Mouse (Mus musculus) heart, embryonic 15.5 days (tissue): Measurements from ENCODE around the gene Dennd5a. TPM values are rescaled to one million over a fixed set of nuclear protein-coding genes. Genes with fewer than 3 reads are reported as not detected.

Source experiments
- ATAC-seq: fragments of 200-750 bp; cut with Nextera tagmentation; replicated peaks from 2 replicates; pipeline ENCODE4 v1.8.0; 2017; ENCODE audit warnings: low read depth, moderate TSS enrichment; ENCODE audit not compliant: insufficient number of reproducible peaks, insufficient read depth, low FRiP score
- H3K27ac ChIP-seq: fragments of 300-500 bp; sonication (generic); 2 replicates; pipeline ENCODE4 v1.5.1; 2015; ENCODE audit warnings: mild to moderate bottlenecking, inconsistent platforms
- H3K27me3 ChIP-seq: fragments of 300-500 bp; sonication (generic); 2 replicates; pipeline ENCODE4 v1.6.1; 2015; ENCODE audit warnings: inconsistent platforms
- H3K36me3 ChIP-seq: fragments of 300-500 bp; sonication (generic); 2 replicates; pipeline ENCODE4 v1.6.1; 2015; ENCODE audit warnings: mild to moderate bottlenecking, inconsistent platforms
- H3K4me1 ChIP-seq: fragments of 300-500 bp; sonication (generic); replicated peaks from 2 replicates; pipeline ENCODE4 v1.6.1; 2015; ENCODE audit warnings: inconsistent platforms
- H3K4me2 ChIP-seq: fragments of 300-500 bp; sonication (generic); 2 replicates; pipeline ENCODE4 v1.6.1; 2015; ENCODE audit warnings: inconsistent platforms, mild to moderate bottlenecking, moderate library complexity
- H3K4me3 ChIP-seq: fragments of 300-500 bp; sonication (generic); 2 replicates; pipeline ENCODE4 v1.5.1; 2015; ENCODE audit warnings: mild to moderate bottlenecking, inconsistent platforms
- H3K9ac ChIP-seq: fragments of 300-500 bp; sonication (generic); 2 replicates; pipeline ENCODE4 v1.6.1; 2015; ENCODE audit warnings: mild to moderate bottlenecking, inconsistent platforms
- H3K9me3 ChIP-seq: fragments of 300-500 bp; sonication (generic); replicated peaks from 2 replicates; pipeline ENCODE4 v1.6.1; 2016; ENCODE audit warnings: inconsistent platforms
- WGBS: fragments of 180-500 bp; shearing (Covaris S2); methylation state at CpG from one replicate; pipeline ENCODE4 v1.1.7; 2015; ENCODE audit warnings: mixed read lengths; 5-methylcytosine and 5-hydroxymethylcytosine counted together
- polyA plus RNA-seq: library from polyadenylated mRNA; unstranded; fragments of >200 nt; fragmentation: Nextera tagmentation; extraction: Ambion mirVana; gene quantifications from 2 replicates; pipeline ENCODE4 v1.2.1, GENCODE M21; 2015

Dennd5a gene
- polyA plus RNA-seq, 1 experiment from 2014 or later: 38.7 TPM

DNA sequence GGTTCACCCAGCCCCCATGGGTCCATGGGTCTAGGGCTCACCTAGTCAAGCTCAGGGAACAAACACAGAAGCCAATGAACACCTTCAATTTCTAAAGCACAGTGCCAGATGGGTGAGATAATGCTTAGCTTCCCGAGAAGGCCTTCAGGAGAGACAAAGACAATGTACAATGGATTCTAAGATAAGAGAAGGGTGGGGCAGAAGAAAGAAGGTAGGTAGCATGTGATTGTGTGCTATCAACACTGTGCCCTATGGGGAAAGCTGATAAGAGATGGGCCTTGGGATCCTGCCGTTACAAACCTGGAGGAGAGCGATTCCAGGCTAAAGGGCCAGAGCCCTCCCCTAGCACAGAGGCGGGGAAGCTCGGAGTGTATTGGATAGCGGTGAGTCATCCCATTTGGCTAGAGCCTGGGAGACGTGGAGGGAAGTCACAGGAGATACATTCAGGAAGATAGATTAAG lies 107.5 kb downstream of the Dennd5a start:
- Histone ChIP-seq H3K9ac (no peak overlapping the region), H3K36me3 (no peaks in the 10 kb centered on the region; the same call in 1 of the 2 replicates), H3K9me3 (no peaks in the 10 kb centered on the region), H3K27ac (no peak overlapping the region), H3K4me3 (no peak overlapping the region), H3K4me2 (no peak overlapping the region), H3K27me3 (no peaks in the 10 kb centered on the region), H3K4me1 (peaks cover 40% of the 10 kb centered on the region)
- 17% methylated on average over 7 of the region's 7 CpGs for WGBS
- 0 out of 2 replicates have a peak, but pooled peaks have one; percentile 45 for ATAC-seq

DNA sequence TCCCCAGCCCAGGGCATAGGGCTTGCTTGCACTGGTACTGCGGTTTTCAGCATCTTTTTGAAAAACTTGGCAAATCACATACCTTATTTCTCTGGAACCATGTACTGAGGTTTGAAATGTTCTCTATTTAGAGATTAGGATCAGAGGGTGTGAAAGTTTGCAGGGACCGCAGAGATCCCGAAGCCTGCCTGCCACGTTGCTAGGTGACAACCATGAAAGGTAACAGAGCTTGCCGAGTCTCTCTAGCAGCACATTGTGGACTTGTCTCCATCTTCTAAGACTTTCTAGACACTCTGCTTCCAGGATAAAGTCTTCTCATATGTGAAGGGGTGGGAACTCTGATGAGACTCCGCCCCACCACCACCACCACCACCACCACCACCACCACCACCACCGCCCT lies 108.3 kb downstream of the Dennd5a start:
- Histone ChIP-seq H3K9ac (no peak overlapping the region), H3K36me3 (no peaks in the 10 kb centered on the region; the same call in 1 of the 2 replicates), H3K4me2 (no peak overlapping the region), H3K4me3 (no peak overlapping the region), H3K27ac (no peak overlapping the region), H3K9me3 (no peaks in the 10 kb centered on the region), H3K4me1 (peaks cover 40% of the 10 kb centered on the region), H3K27me3 (no peaks in the 10 kb centered on the region)
- 84% methylated on average over 7 of the region's 7 CpGs for WGBS
- no peak for ATAC-seq

DNA sequence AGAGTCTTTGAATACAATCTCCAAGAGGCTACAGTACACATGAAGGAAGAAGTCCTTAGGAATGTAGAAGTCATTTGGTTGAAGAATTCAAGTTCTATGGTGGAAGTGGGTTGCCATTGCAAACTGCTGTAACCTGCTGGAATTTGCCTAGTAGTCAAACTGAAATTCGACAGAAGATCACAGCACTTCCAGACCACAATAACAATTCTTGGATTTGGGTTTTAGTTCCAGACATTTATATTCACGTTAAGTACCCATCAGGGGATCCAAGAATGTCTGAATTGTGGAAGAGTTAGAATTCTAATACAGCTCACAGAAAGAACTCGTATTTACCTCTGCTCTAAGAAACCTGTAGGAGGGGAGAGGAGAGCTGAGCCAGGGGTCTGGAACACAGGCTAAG lies 109.7 kb downstream of the Dennd5a start:
- H3K9ac ChIP-seq: no peak overlapping the region
- H3K4me3 ChIP-seq: no peak overlapping the region
- ATAC-seq: no peak
- H3K4me1 ChIP-seq: peaks cover 40% of the 10 kb centered on the region
- no peaks in the 10 kb centered on the region for H3K27me3 ChIP-seq
- H3K4me2 ChIP-seq: no peak overlapping the region
- 66% methylated on average over 3 of the region's 3 CpGs for WGBS
- H3K27ac ChIP-seq: no peak overlapping the region
- H3K36me3 ChIP-seq: no peaks in the 10 kb centered on the region
- no peaks in the 10 kb centered on the region for H3K9me3 ChIP-seq

DNA sequence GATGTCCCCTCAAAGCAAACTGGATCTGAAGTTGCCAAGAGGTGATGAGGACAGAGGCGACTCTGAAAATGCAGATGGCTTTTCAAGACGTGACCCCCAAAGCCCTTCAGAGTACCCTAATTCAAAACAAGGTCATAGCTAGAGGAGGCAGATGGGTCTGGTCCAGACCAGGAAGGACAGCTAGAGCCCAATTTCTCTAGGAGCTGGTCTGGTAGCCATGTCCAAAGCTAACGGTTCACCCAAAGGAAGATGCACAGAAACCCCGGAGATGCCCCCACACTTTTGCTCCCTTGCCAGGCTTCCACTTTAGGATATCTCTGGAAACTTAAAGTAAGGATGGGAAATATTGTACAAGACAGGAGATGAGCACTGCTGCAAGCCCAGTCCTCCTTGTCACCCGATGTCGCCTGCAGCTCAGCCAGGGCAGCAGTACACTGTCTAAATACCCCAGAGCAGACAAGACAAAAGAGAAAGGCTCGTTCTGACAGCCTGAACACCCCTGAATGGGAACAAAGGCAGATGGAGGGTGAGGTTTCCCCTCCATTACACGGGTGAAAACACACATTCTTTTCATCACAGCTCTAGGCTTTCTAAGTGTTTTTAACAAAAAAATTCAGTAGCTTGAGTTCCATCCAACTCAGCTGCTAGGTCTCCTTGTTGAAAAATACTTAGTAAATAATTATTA lies 110.4 kb downstream of the Dennd5a start:
- no peak overlapping the region for H3K4me2 ChIP-seq
- ATAC-seq: no peak
- no peak overlapping the region for H3K4me3 ChIP-seq
- H3K4me1 ChIP-seq: peaks cover 39% of the 10 kb centered on the region
- WGBS: 65% methylated on average over 8 of the region's 8 CpGs
- no peaks in the 10 kb centered on the region for H3K9me3 ChIP-seq
- no peaks in the 10 kb centered on the region for H3K27me3 ChIP-seq
- no peaks in the 10 kb centered on the region for H3K36me3 ChIP-seq
- H3K9ac ChIP-seq: peak overlapping the region; percentile 33; the same call in 1 of the 2 replicates
- H3K27ac ChIP-seq: peak overlapping the region; percentile 73

DNA sequence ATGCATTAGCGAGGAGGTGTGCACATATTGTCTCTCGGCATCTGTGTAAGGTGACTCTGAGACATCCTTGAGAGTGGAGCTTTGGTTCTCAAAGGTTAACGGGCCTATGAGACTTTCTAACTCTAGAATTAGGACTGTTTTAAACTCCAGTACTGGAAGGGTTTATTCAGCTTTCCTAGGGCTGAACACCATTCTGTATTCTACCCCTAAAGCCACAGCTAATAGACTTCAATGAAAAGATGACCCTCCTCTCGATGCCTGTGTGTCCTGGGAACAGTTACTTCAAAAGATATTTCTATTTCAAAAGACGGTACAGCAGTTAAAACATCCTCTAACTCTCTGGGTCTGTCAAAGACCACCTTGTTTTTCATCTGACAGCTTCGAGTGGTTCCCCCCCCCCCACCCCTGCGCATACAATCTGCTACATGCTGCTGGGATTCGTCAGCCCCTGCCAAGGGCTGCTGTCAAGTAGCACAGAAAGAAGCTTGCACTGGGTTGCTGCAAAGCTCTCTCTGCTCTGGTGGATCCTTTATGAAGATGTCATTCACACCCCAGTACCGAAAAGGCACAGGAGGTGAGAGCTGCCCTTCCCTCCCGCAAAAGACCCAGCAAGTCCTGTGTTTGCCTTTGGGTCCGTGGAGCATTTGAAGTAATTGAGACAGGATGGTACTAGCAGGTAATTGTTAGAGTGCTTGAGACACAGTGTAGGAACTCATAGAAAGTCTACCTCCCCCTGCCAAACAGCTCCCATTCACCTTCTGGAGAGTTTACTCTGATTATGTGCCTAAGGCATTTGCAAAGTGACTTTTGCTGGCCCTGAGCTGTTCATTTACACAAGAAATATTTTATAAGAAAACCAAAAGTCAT lies 111.2 kb downstream of the Dennd5a start:
- ATAC-seq: peak; percentile 51; the same call in 1 of the 2 replicates
- no peak overlapping the region for H3K4me3 ChIP-seq
- H3K36me3 ChIP-seq: no peaks in the 10 kb centered on the region
- 29% methylated on average over 11 of the region's 11 CpGs for WGBS
- peaks cover 32% of the 10 kb centered on the region for H3K4me1 ChIP-seq
- H3K4me2 ChIP-seq: peak overlapping the region; percentile 18; the same call in 1 of the 2 replicates
- no peaks in the 10 kb centered on the region for H3K9me3 ChIP-seq
- H3K9ac ChIP-seq: no peak overlapping the region
- peak overlapping the region; percentile 73 for H3K27ac ChIP-seq
- no peaks in the 10 kb centered on the region for H3K27me3 ChIP-seq

DNA sequence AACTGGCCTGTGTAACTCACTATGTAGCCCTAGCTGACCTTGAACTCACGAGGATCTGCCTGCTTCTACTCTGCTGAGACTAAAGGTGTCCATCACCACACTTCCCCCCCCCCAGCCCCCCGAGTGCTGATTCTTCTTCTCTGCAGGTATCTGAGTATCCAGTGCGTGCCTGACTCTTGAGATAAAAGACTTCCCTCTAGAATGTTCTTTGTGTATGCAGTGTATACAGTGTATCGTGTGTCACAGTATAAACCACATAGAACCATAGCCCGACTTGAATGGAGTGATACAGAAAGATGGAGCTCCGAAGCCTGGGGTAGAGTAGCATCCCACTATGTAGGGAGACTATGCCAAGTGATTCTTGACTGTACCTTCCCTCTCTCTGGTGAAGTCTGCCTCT lies 116.2 kb downstream of the Dennd5a start:
- no peaks in the 10 kb centered on the region for H3K36me3 ChIP-seq
- H3K9me3 ChIP-seq: no peaks in the 10 kb centered on the region
- no peak overlapping the region for H3K4me2 ChIP-seq
- 84% methylated on average over 6 of the region's 6 CpGs for WGBS
- no peak overlapping the region for H3K9ac ChIP-seq
- no peak overlapping the region for H3K27ac ChIP-seq
- no peaks in the 10 kb centered on the region for H3K27me3 ChIP-seq
- H3K4me1 ChIP-seq: peaks cover 27% of the 10 kb centered on the region
- ATAC-seq: no peak
- H3K4me3 ChIP-seq: no peak overlapping the region

Other genes starting within 250 kb of the Dennd5a start
- gene BC051019, start 236.6 kb downstream of the Dennd5a start, polyA plus RNA-seq: 0.24 TPM in 2 replicates
- 0.36 TPM in 1 of 2 replicates, not detected in the other for gene Ascl3, start 228.7 kb downstream of the Dennd5a start, polyA plus RNA-seq
- 56.4 and 57.1 TPM in 2 replicates for gene Tmem9b, start 207.6 kb downstream of the Dennd5a start, polyA plus RNA-seq
- 0.26 and 0.82 TPM in 2 replicates for gene Nrip3, start 178.4 kb downstream of the Dennd5a start, polyA plus RNA-seq
- 8.5 and 9.8 TPM in 2 replicates for gene Scube2, start 94.8 kb downstream of the Dennd5a start, polyA plus RNA-seq
- gene Tmem41b, start 26.5 kb upstream of the Dennd5a start, polyA plus RNA-seq: 44.1 and 44.6 TPM in 2 replicates
- gene Ipo7, start 57.8 kb upstream of the Dennd5a start, polyA plus RNA-seq: 34.3 and 35.3 TPM in 2 replicates
- 11.9 and 14.7 TPM in 2 replicates for gene Zfp143, start 100.7 kb upstream of the Dennd5a start, polyA plus RNA-seq
- 22.5 and 25.5 TPM in 2 replicates for gene Wee1, start 161.6 kb upstream of the Dennd5a start, polyA plus RNA-seq